Mouse (Mus musculus) embryonic fibroblast, embryonic 13.5 days (primary cell): ENCODE results near the gene Uhrf1.

ENCODE experiments used
- CTCF ChIP-seq: IDR thresholded peaks from 2 replicates; pipeline ENCODE4 v1.5.1; 2011; ENCODE audit warnings: mild to moderate bottlenecking, control low read depth, low read length, moderate library complexity, borderline replicate concordance; ENCODE audit not compliant: insufficient read depth
- POLR2A ChIP-seq: IDR thresholded peaks from 2 replicates; pipeline ENCODE4 v1.6.1; 2011; ENCODE audit warnings: low read depth, mild to moderate bottlenecking, control low read depth, low read length, moderate library complexity

DNA sequence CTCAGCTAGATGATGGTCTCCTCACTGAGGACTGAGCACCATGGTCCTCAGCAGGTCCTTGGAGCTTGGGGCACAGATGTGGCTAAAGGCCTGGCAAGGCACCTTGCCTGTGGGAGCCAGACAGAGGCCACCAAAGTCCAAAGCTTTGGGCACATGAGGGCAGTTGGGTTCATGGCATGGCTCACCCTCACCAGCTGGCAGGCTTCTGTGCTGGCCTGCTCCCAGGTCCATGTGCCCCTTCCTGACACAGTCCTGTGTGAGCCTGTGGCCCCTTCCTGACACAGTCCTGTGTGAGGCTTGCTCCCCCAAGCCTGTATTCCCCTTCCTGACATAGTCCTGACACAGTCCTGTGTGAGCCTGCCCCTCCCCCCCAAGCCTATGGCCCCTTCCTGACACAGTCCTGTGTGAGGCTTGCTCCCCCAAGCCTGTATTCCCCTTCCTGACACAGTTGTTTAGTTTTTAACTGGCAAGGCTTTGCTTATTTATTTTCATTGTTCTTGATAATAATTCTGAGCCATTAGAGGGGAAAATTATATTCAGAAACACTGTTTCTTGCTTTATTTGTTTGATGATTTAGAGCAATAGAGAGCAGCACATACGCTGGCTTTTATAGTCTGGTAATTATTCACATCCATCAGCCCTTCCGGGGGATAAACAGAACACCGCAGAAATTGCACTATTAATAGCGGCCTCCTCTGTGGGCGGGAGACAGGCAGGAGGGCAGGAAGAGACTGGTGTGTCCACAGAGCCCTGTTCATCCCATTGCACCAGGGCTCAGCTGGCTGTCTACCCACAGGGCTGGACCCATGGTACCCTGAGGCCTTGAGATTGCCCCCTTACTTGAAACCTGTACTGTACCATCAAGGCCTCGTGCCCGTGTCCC is 62.9 kb downstream of the Uhrf1 start:
- TF ChIP-seq CTCF: no peak
- no peak for TF ChIP-seq POLR2A
